Mouse (Mus musculus) C2C12 (cell line): ENCODE results near the gene Capg.

Experiments
- CTCF ChIP-seq: IDR thresholded peaks from one replicate; pipeline ENCODE4 v1.5.1; 2011; ENCODE audit not compliant: control insufficient read depth, insufficient read depth, insufficient read length
- MYOG ChIP-seq: IDR thresholded peaks from one replicate; pipeline ENCODE4 v1.6.1; 2011; ENCODE audit not compliant: control insufficient read depth, insufficient read length; ENCODE audit errors: extremely low read depth

- TF ChIP-seq CTCF (no peak), MYOG (no peak)
These were observed 40.9 kb upstream of the Capg start for GRCm38 (mm10) chr6:72503309-72503708.
